Mouse (Mus musculus) testis, postnatal 14 days (tissue): ENCODE results near the gene Prpsap2.
A peak's percentile ranks its signal among the peaks of the same experiment; 100 is the strongest.

Experiments used
- DNase-seq: peaks from one replicate; pipeline ENCODE4 v3.0.0; 2021; ENCODE audit warnings: low spot score

The Prpsap2 gene

DNA sequence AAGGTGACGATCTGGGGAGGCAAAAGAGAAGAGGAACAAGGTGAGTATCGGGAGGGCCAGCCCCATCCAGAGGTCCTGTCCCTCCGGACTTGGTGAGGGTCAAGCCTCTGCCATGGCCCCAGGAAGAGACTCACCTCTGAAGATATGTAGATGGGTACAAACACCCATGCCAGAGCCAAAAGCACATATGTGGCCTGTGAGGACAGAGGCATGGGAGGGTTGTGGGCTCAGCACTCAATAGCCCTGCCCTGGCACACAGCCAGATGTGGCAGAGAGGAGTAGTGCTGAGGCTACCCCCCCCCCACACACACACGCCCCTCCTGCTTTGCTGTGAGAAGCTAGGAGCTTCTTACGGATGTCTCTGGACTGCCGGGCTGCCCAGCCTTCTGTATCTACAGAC lies 46.8 kb downstream of the Prpsap2 start:
- DNase-seq = no peak

GRCm38 (mm10) chr11:61714346-61715117 lies 47.4 kb downstream of the Prpsap2 start:
- peak; percentile 67 for DNase-seq

- peak; percentile 62 for DNase-seq
These were observed 48.6 kb downstream of the Prpsap2 start for GRCm38 (mm10) chr11:61713157-61713855.

DNA sequence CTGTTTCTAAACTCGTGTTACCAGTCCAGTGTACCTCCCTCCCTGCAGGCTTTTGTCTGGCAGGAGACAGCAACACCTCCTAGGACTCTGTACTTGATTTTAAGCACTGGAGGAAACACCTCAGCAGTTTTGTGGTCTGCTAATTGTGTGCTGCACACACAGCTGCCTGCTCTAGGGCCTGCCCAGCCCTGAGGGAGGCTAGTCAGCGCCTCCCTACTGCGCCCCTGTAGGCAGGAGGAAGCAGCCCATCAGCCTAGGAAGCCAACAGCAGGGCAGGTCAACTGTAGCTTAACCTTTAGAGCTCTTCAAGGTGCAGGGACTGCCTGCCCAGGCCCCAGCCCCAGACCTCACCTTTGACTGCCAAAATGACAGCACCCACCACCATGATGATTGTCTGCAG lies 53.0 kb downstream of the Prpsap2 start:
- DNase-seq = no peak

DNA sequence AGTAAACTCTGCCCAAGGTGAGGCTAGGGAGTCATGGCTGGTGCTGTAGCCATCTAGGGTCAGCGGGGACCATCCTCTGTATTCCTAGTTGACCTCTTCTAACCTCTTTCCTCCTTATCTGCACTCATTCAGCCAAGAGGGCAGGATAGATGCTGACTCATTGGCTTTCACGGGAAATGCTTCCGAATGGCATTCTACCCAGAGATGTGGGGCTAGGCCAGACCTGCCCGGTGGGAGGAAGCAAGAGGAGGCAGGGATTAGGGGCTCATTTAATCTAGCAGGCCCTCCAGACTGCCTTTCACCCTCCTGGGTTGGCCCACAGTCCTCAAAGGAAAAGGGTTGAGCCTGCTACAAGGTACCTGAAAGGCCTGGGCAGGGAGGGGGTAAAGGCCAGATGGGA lies 55.7 kb downstream of the Prpsap2 start:
- DNase-seq = no peak

DNA sequence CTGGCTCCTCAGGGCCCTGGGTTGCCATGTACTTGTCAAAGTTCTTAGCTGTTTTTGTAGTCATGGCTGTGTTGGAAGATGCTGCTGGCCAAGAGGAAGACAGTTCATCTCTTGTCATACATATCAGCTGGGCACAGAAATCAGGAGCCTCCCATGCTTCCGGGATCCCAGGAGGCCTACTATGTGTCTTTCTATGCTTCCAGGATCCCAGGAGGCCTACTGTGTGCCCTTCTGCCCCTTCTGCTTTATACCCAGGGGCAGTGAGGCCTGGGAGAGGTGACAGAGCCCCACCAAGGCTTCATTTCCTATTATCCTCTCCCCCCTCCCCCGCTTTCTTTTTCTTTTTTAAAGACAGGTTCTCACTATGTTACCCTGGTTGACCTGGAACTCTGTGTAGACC lies 56.3 kb downstream of the Prpsap2 start:
- no peak for DNase-seq

DNA sequence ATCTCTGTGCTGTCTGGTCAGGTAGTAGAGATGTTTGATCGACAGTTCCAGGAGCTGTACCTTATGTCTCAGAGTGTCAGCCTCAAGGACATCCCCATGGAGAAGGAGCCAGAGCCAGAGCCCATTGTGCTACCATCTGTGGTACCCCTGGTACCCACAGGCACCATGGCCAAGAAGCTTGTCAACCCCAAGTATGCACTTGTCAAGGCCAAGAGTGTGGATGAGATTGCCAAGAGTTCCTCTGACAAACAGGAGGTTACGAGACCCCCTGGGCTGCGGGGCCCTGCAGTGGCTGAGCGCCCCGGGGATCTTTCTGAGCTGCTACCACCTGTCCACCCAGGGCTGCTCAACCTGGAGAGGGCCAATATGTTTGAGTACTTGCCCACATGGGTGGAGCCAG lies 59.4 kb downstream of the Prpsap2 start:
- no peak for DNase-seq

- no peak for DNase-seq
These were observed 60.2 kb downstream of the Prpsap2 start for GRCm38 (mm10) chr11:61701696-61702095.

- no peak for DNase-seq
These were observed 62.0 kb downstream of the Prpsap2 start for GRCm38 (mm10) chr11:61699933-61700332.

GRCm38 (mm10) chr11:61699460-61699859 lies 62.4 kb downstream of the Prpsap2 start:
- no peak for DNase-seq

DNA sequence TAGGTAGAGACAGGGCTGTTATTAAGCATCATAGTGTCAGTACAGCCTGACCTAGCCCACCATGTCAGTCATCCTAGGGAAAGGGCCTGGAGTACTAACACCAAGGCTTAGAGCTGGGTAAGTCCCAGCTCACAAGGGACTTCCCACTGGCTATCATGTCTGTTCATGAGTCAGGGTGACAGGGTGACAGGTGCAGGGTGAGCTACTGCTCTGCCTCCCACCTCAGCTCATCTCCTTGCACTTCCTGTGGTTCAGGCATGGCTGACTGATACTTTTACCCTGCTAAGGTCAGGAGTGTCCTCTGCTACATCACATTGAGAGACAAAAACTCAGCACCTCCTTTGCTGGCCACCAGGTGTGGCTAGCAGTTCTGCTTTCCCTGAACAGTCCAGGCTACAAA lies 63.0 kb downstream of the Prpsap2 start:
- DNase-seq = no peak

DNA sequence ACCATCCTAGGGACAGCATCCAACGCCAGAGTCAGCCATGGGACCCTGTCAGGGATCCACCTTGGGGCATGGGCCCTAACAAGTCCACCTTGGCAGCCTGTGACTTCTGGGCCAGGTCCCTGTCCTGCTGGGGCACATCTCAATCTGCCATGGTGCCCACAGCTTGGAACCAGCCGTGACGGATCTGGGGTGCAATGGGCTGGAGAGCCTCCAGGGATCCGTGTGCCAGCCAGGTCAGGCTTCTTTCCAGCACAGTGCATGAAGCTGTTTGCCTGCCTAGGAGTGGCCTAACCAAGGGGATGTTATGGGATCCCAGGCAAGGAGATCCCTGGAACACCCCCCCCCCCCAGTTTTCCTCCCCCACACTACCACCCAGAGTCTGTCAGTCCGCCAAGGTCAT lies 68.9 kb downstream of the Prpsap2 start:
- no peak for DNase-seq

- no peak for DNase-seq
These were observed 74.3 kb downstream of the Prpsap2 start for GRCm38 (mm10) chr11:61687595-61687994.

DNA sequence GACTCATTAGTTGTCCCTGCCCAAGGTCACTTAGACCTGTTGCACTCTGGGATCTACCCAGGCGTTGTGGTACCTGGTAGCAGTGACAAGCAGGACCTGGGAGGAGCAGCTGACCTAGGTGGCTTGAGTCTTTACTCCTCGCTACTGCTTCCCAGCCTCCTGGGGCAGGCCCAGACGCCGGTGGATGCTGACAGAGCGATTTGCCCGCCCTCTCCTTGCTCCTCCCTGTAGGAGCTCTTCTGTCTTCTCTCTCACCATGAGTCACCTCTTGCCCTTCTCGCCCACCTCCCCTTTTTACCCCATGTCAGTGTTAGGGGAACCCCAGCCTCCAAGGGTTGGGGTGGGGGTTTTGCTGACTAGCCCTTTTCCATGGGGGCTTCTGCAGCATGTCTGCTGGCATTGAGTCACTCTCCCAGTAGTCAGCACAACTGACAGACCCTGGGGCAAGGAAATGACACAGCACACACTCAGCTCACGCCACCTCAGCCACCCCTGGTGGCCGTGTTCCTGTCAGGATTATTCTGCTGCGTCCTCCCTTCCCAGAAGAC lies 74.9 kb downstream of the Prpsap2 start:
- no peak for DNase-seq

DNA sequence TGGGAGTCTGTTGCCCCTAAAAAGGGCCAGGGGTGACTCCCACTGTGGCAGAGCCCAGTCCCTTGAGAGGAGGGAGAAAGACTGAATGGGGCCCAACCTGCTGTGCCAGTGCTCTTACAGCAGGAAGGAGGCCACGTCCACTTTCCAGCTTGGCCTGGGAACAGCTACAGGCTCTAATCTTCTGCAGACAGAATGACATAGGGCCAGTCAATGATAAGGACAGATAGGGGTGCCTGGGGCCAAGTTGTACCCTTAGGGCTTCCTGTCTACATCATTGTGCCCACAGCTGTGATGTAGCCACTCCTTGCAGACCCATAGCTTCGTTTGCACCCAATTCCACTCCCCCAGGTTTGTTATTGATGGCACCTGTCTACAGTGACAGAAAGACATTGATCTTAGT lies 75.7 kb downstream of the Prpsap2 start:
- no peak for DNase-seq

GRCm38 (mm10) chr11:61685119-61685725 lies 76.7 kb downstream of the Prpsap2 start:
- no peak for DNase-seq

GRCm38 (mm10) chr11:61683907-61684731 lies 77.8 kb downstream of the Prpsap2 start, which contains the start of gene Fam83g:
Fam83g (plus strand) TSS chr11:61684091.
- DNase-seq = peak; percentile 87
